Mouse (Mus musculus) thymus, adult 2 months (tissue): ENCODE data around the gene Arap1.

Experiments used
- CTCF ChIP-seq: fragments of 200-500 bp; IDR thresholded peaks from 2 replicates; pipeline ENCODE4 v1.5.1; 2012; ENCODE audit warnings: mild to moderate bottlenecking, control low read depth, low read length, moderate library complexity, borderline replicate concordance; ENCODE audit not compliant: control insufficient read depth, poor library complexity, insufficient read depth; ENCODE audit errors: extremely low read depth
- POLR2A ChIP-seq: fragments of 200-500 bp; IDR thresholded peaks from 2 replicates; pipeline ENCODE4 v1.6.1; 2012; ENCODE audit warnings: mild to moderate bottlenecking, low read length, control low read depth, moderate library complexity; ENCODE audit not compliant: control insufficient read depth, poor library complexity, insufficient read depth; ENCODE audit errors: extremely low read depth

DNA sequence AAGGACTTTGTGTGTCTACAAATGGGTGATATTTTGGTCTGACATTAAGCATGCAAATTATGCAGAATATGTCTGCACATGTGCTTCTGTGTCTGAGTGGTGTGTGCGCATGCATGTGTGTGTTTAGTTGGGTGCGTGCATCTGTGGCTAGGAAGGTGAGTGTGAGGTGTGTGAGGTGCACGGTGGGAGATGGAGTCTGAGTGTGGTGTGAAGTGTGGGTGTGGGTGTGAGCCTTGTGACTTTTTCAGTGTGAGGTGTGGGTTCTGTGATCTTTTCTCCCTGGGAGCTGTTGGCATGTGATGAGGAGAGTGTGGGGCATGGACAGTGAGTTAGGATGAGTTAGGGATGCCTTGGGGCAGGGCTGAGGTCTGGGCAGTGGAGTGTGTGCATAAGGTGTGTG lies 105.4 kb downstream of the Arap1 start:
- TF ChIP-seq CTCF (no peak), POLR2A (no peak)
